Mouse (Mus musculus): ENCODE data around the gene Zfp524.

DNA sequence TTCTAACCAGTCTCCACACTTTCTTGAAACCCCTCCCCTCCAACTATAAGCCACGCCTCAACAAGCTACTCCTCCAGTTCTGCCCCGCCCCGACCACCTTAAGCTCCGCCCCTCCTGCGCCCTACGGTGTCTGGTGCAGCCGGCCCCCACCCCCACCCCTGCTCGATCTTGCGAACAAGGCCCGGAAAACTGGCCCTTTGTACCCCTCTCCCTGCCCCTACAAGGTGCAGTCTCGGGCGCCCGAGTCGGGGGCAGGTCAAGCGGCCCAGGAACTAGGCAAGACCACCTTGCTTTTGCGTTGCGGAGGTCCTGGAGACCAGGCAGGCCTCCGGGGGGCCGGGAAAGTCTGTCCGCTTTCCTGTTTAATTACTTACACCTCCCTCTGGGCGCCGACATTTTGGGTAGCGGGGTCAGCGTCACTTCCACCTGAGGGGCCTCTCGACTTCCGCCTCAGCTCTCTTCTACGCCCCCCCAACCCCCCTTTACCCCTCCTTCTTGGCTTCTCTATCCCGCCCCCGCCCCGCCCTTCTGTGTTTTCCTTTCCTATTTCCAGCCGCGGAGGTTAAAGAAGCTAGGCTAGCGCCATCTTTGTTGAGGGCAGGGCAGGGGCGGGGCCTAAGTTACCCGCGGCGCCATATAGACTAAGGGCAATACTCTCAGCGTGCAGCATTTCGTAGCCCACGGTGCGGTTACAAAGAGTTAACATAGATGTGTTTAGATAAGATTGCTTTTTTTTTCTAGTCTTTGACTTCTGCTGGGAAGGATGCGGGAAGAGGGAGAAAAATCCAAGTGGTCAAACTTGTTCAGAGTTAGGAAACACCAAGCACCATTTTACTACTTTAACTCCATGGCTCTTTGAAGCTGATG lies at the start of gene Zfp524, which contains the start of gene Fiz1:
- no peak for TF ChIP-seq CTCF (IDR thresholded peaks at IDR 0.05)
- no peak for TF ChIP-seq EP300 (IDR thresholded peaks at IDR 0.05; ENCODE audit: insufficient read depth, low read depth, low read length)
- 0 out of 2 replicates have a peak, but pooled peaks have one; percentile 28 for TF ChIP-seq POLR2A (IDR thresholded peaks at IDR 0.05; ENCODE audit: insufficient read depth, low read depth, low read length)

Measured in heart, adult 2 months (tissue).